Mouse (Mus musculus): ENCODE data around the gene Gm10964. TPM values are rescaled to one million over a fixed set of nuclear protein-coding genes. Genes with fewer than 3 reads are reported as not detected.

The Gm10964 gene
- total and polyA plus RNA-seq, 2 experiments from 2014 or later, result not detected

GRCm38 (mm10) chr3:103712196-103712595 is 27.0 kb upstream of the Gm10964 start:
- DNase-seq, result no peak
- H3K9ac ChIP-seq, result no peak overlapping the region
- WGBS, result 100% methylated on average over 4 of the region's 4 CpGs

GRCm38 (mm10) chr3:103714236-103714875 is 24.8 kb upstream of the Gm10964 start:
- WGBS, result 77% methylated on average over 7 of the region's 7 CpGs

More at GRCm38 (mm10) chr3:103712196-103712595, 27.0 kb upstream of the Gm10964 start:
- no peak overlapping the region for H3K27ac ChIP-seq (ENCODE audit: low read depth, low read length)
- no peaks in the 10 kb centered on the region for H3K36me3 ChIP-seq (ENCODE audit: insufficient read depth)
- H3K4me1 ChIP-seq (ENCODE audit: insufficient read depth), result 0 out of 2 replicates have a peak, but pooled peaks cover 6% of the 10 kb centered on the region
- H3K9me3 ChIP-seq (ENCODE audit: low read length), result no peaks in the 10 kb centered on the region
- TF ChIP-seq CTCF (IDR thresholded peaks at IDR 0.05; ENCODE audit: low read depth), result no peak
- H3K4me2 ChIP-seq (ENCODE audit: low read depth), result no peak overlapping the region
- ATAC-seq, result no peak
- H3K27me3 ChIP-seq (ENCODE audit: insufficient read depth, low read length), result no peaks in the 10 kb centered on the region
- no peak overlapping the region for H3K4me3 ChIP-seq (ENCODE audit: low read depth, low read length)

GRCm38 (mm10) chr3:103714942-103715341 is 24.2 kb upstream of the Gm10964 start:
- no peaks in the 10 kb centered on the region for H3K36me3 ChIP-seq (ENCODE audit: insufficient read depth)
- DNase-seq (no peak), ATAC-seq (no peak)
- H3K9me3 ChIP-seq (ENCODE audit: low read length), result no peaks in the 10 kb centered on the region
- H3K4me3 ChIP-seq (ENCODE audit: low read depth, low read length), result no peak overlapping the region
- 0 out of 2 replicates have a peak, but pooled peaks cover 8% of the 10 kb centered on the region for H3K4me1 ChIP-seq (ENCODE audit: insufficient read depth)
- no peak for TF ChIP-seq CTCF (IDR thresholded peaks at IDR 0.05; ENCODE audit: low read depth)
- WGBS, result 87% methylated on average over 8 of the region's 8 CpGs
- H3K27ac ChIP-seq (ENCODE audit: low read depth, low read length), result no peak overlapping the region
- no peaks in the 10 kb centered on the region for H3K27me3 ChIP-seq (ENCODE audit: insufficient read depth, low read length)
- H3K9ac ChIP-seq, result no peak overlapping the region
- no peak overlapping the region for H3K4me2 ChIP-seq (ENCODE audit: low read depth)

More at GRCm38 (mm10) chr3:103714236-103714875, 24.8 kb upstream of the Gm10964 start:
- Histone ChIP-seq H3K27ac (ENCODE audit: low read depth, low read length) (no peak overlapping the region), H3K27me3 (ENCODE audit: insufficient read depth, low read length) (no peaks in the 10 kb centered on the region), H3K9me3 (ENCODE audit: low read length) (no peaks in the 10 kb centered on the region), H3K4me2 (ENCODE audit: low read depth) (no peak overlapping the region), H3K4me3 (ENCODE audit: low read depth, low read length) (no peak overlapping the region), H3K9ac (no peak overlapping the region), H3K4me1 (ENCODE audit: insufficient read depth) (0 out of 2 replicates have a peak, but pooled peaks cover 8% of the 10 kb centered on the region), H3K36me3 (ENCODE audit: insufficient read depth) (no peaks in the 10 kb centered on the region)
- no peak for TF ChIP-seq CTCF (IDR thresholded peaks at IDR 0.05; ENCODE audit: low read depth)
- ATAC-seq (no peak), DNase-seq (no peak)

GRCm38 (mm10) chr3:103715762-103716693 is 23.1 kb upstream of the Gm10964 start:
- 0 out of 2 replicates have a peak, but pooled peaks cover 8% of the 10 kb centered on the region for H3K4me1 ChIP-seq (ENCODE audit: insufficient read depth)
- no peak overlapping the region for H3K9ac ChIP-seq
- ATAC-seq, result peak; percentile 43; the same call in 1 of the 2 replicates
- H3K4me2 ChIP-seq (ENCODE audit: low read depth), result no peak overlapping the region
- TF ChIP-seq CTCF (IDR thresholded peaks at IDR 0.05; ENCODE audit: low read depth), result no peak
- no peaks in the 10 kb centered on the region for H3K36me3 ChIP-seq (ENCODE audit: insufficient read depth)
- 24% methylated on average over 11 of the region's 11 CpGs for WGBS
- H3K9me3 ChIP-seq (ENCODE audit: low read length), result no peaks in the 10 kb centered on the region
- no peaks in the 10 kb centered on the region for H3K27me3 ChIP-seq (ENCODE audit: insufficient read depth, low read length)
- no peak overlapping the region for H3K4me3 ChIP-seq (ENCODE audit: low read depth, low read length)
- H3K27ac ChIP-seq (ENCODE audit: low read depth, low read length), result no peak overlapping the region
- peak; percentile 16 for DNase-seq

- Histone ChIP-seq H3K4me3 (ENCODE audit: low read depth, low read length) (no peak overlapping the region), H3K36me3 (ENCODE audit: insufficient read depth) (no peaks in the 10 kb centered on the region), H3K4me1 (ENCODE audit: insufficient read depth) (0 out of 2 replicates have a peak, but pooled peaks cover 8% of the 10 kb centered on the region), H3K9ac (no peak overlapping the region), H3K4me2 (ENCODE audit: low read depth) (no peak overlapping the region), H3K9me3 (ENCODE audit: low read length) (no peaks in the 10 kb centered on the region), H3K27me3 (ENCODE audit: insufficient read depth, low read length) (no peaks in the 10 kb centered on the region), H3K27ac (ENCODE audit: low read depth, low read length) (no peak overlapping the region)
- no peak for DNase-seq
- no peak for TF ChIP-seq CTCF (IDR thresholded peaks at IDR 0.05; ENCODE audit: low read depth)
- 55% methylated on average over 15 of the region's 15 CpGs for WGBS
- peak; percentile 40; the same call in 1 of the 2 replicates for ATAC-seq
These were observed 22.1 kb upstream of the Gm10964 start for GRCm38 (mm10) chr3:103716774-103717760.

GRCm38 (mm10) chr3:103718728-103719127 is 20.4 kb upstream of the Gm10964 start:
- Histone ChIP-seq H3K4me2 (ENCODE audit: low read depth) (no peak overlapping the region), H3K9ac (no peak overlapping the region), H3K27me3 (ENCODE audit: insufficient read depth, low read length) (no peaks in the 10 kb centered on the region), H3K27ac (ENCODE audit: low read depth, low read length) (no peak overlapping the region), H3K4me1 (ENCODE audit: insufficient read depth) (0 out of 2 replicates have a peak, but pooled peaks cover 8% of the 10 kb centered on the region), H3K9me3 (ENCODE audit: low read length) (no peaks in the 10 kb centered on the region), H3K4me3 (ENCODE audit: low read depth, low read length) (no peak overlapping the region), H3K36me3 (ENCODE audit: insufficient read depth) (no peaks in the 10 kb centered on the region)
- TF ChIP-seq CTCF (IDR thresholded peaks at IDR 0.05; ENCODE audit: low read depth), result no peak
- DNase-seq (no peak), ATAC-seq (no peak)
- 84% methylated on average over 4 of the region's 4 CpGs for WGBS
